26 mouse cellular contexts compared by ENCODE assay signal in the genomic region with DNA sequence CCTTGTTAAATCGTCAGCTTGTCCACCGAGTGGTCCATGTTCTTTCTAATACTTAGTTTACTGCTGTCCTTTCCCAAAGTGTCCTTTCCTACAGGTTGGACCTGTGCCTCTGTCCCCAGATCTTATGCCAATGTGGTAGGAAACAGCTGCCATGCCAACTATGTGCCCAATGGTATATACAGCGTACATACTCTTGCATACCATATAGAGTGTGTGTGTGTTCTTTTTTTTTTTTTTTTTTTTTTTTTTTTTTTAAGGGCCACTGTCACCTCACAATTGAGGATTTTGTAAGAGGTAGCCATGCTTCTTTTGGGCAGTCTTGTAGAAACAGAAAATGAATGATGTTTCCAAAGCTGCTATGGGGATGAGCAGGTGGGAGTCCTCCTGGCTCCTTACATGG.
"Had no signal": no experiment of that assay in that cellular context is flagged by ENCODE, and none has a peak within 500 bp of the region (broad histone marks: within the 10 kb centered on the region; RNA-seq: fewer than 3 reads in every experiment).

No protein-coding gene starts in this region.

- H3K27ac ChIP-seq: heart, embryonic 10.5 days; hindbrain, embryonic 10.5 days; hindbrain, embryonic 12.5 days; hindbrain, embryonic 14.5 days; intestine, embryonic 15.5 days; kidney, embryonic 15.5 days; kidney, postnatal 0 days; limb, embryonic 13.5 days; limb, embryonic 15.5 days; liver, embryonic 12.5 days; liver, embryonic 14.5 days had no signal

- H3K4me1 ChIP-seq: heart, embryonic 10.5 days; heart, embryonic 12.5 days; hindbrain, embryonic 10.5 days; hindbrain, embryonic 12.5 days; intestine, embryonic 15.5 days; limb, embryonic 13.5 days had no signal

- H3K4me2 ChIP-seq: heart, embryonic 12.5 days; hindbrain, embryonic 12.5 days; hindbrain, embryonic 14.5 days; intestine, embryonic 15.5 days; kidney, embryonic 15.5 days; limb, embryonic 13.5 days; limb, embryonic 15.5 days; liver, embryonic 12.5 days had no signal

- H3K4me3 ChIP-seq: heart, embryonic 10.5 days; heart, embryonic 12.5 days; hindbrain, embryonic 10.5 days; hindbrain, embryonic 12.5 days; intestine, embryonic 15.5 days; kidney, embryonic 15.5 days; limb, embryonic 13.5 days; limb, embryonic 15.5 days; liver, embryonic 12.5 days had no signal

- H3K9me3 ChIP-seq: heart, embryonic 10.5 days; heart, embryonic 12.5 days; hindbrain, embryonic 10.5 days; hindbrain, embryonic 12.5 days; intestine, embryonic 15.5 days; kidney, embryonic 15.5 days; limb, embryonic 13.5 days; limb, embryonic 15.5 days; liver, embryonic 12.5 days had no signal

- H3K27me3 ChIP-seq: heart, embryonic 12.5 days; hindbrain, embryonic 12.5 days; intestine, embryonic 15.5 days; kidney, embryonic 15.5 days; limb, embryonic 13.5 days; limb, embryonic 15.5 days; liver, embryonic 12.5 days had no signal

- H3K36me3 ChIP-seq: heart, embryonic 10.5 days; heart, embryonic 12.5 days; hindbrain, embryonic 10.5 days; hindbrain, embryonic 12.5 days; intestine, embryonic 15.5 days; kidney, embryonic 15.5 days; limb, embryonic 13.5 days; limb, embryonic 15.5 days had no signal

- DNase-seq: gastrocnemius, postnatal 25 days; heart, adult 18-20 months; heart, postnatal 10 days; heart, postnatal 4 days; kidney, adult 11 months; kidney, adult 2 months; kidney, adult 9 months; kidney, postnatal 14 days; kidney, postnatal 36 days; layer of hippocampus, adult 9-11 months; layer of hippocampus, postnatal 36 days; left cerebral cortex, postnatal 4 days had no signal

- H3K9ac ChIP-seq: heart, embryonic 12.5 days; hindbrain, embryonic 12.5 days; hindbrain, embryonic 14.5 days; intestine, embryonic 15.5 days; kidney, embryonic 15.5 days; limb, embryonic 13.5 days; limb, embryonic 15.5 days; liver, embryonic 14.5 days had no signal

- ATAC-seq: hindbrain, embryonic 16.5 days; inflammation-experienced regulatory T-cells, adult 6 months; intestine, embryonic 15.5 days; liver, embryonic 12.5 days had no signal
